Mouse (Mus musculus): ENCODE measurements around the gene Zwilch. TPM values are rescaled to one million over a fixed set of nuclear protein-coding genes. Genes with fewer than 3 reads are reported as not detected.

The Zwilch gene
- polyA plus RNA-seq, 1 experiment from 2014 or later = 22.0 TPM

DNA sequence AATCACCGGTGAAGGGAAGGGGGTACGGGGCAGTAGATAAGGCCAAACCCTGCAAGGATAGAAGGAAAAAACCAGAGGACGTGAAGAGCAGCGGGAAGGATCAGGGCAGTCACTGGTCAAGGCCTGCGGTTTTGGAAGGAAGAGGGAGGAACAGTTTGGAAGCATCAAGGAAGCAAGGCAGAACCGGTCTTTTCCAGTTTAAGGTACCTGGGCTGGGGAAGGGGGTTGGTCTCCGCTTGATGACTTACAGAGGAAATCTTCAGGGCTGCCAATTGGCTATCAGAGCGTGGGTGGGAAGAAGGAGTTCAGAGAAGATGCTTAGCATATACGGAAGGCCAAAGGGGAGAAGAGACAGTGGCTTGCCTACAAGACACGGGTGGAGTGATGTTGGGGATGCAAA, 50.3 kb downstream of the Zwilch start:
- H3K4me1 ChIP-seq (ENCODE audit: control insufficient read depth, insufficient read depth, low read length) = peaks cover 11% of the 10 kb centered on the region
- no peaks in the 10 kb centered on the region for H3K36me3 ChIP-seq (ENCODE audit: control insufficient read depth, insufficient read depth, low read length)
- H3K27me3 ChIP-seq (replicated peaks; ENCODE audit: control insufficient read depth, insufficient read depth, low read length) = no peaks in the 10 kb centered on the region
- H3K9ac ChIP-seq (ENCODE audit: low read depth, low read length) = no peak overlapping the region
- no peak overlapping the region for H3K4me2 ChIP-seq (ENCODE audit: low read depth, low read length)
- no peak overlapping the region for H3K4me3 ChIP-seq (ENCODE audit: low read length)
- no peak overlapping the region for H3K27ac ChIP-seq (ENCODE audit: low read length)
- H3K9me3 ChIP-seq (ENCODE audit: control insufficient read depth, low read length) = no peaks in the 10 kb centered on the region
- WGBS = 91% methylated on average over 10 of the region's 10 CpGs
- no peak for ATAC-seq

- H3K27me3 ChIP-seq (replicated peaks; ENCODE audit: control insufficient read depth, insufficient read depth, low read length) = no peaks in the 10 kb centered on the region
- WGBS = 37% methylated on average over 11 of the region's 11 CpGs
- peaks cover 9% of the 10 kb centered on the region for H3K4me1 ChIP-seq (ENCODE audit: control insufficient read depth, insufficient read depth, low read length)
- H3K27ac ChIP-seq (ENCODE audit: low read length) = peak overlapping the region; percentile 27; the same call in 1 of the 2 replicates
- no peaks in the 10 kb centered on the region for H3K36me3 ChIP-seq (ENCODE audit: control insufficient read depth, insufficient read depth, low read length)
- H3K4me3 ChIP-seq (ENCODE audit: low read length) = no peak overlapping the region
- no peaks in the 10 kb centered on the region for H3K9me3 ChIP-seq (ENCODE audit: control insufficient read depth, low read length)
- peak; percentile 86 for ATAC-seq
- H3K9ac ChIP-seq (ENCODE audit: low read depth, low read length) = no peak overlapping the region
- H3K4me2 ChIP-seq (ENCODE audit: low read depth, low read length) = 0 out of 2 replicates have a peak overlapping the region, but pooled peaks have one; percentile 12
These were observed 52.2 kb downstream of the Zwilch start for GRCm38 (mm10) chr9:64120584-64121277.

DNA sequence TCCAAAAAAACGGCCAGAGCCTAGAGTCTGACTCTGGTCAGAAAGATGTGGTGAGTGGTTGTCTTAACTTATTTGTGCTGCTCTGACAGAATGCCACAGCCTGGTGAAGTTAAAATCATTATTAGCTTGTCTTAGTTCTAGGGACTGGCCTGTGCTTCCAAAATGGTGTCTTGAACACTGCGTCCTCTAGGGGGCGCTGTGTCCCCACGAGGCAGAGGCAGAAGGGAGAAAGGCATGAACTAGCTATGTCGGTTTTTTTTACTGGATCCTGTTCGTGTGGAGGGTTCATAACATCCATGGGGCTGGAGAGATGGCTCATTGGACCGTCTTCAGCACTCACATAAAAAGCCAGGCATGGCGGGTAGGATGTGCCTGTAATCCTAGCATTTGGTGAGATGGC, 53.0 kb downstream of the Zwilch start:
- H3K4me3 ChIP-seq (ENCODE audit: low read length) = no peak overlapping the region
- peaks cover 3% of the 10 kb centered on the region; the same call in 1 of the 2 replicates for H3K4me1 ChIP-seq (ENCODE audit: control insufficient read depth, insufficient read depth, low read length)
- no peaks in the 10 kb centered on the region for H3K36me3 ChIP-seq (ENCODE audit: control insufficient read depth, insufficient read depth, low read length)
- H3K4me2 ChIP-seq (ENCODE audit: low read depth, low read length) = no peak overlapping the region
- no peak for ATAC-seq
- no peak overlapping the region for H3K9ac ChIP-seq (ENCODE audit: low read depth, low read length)
- no peaks in the 10 kb centered on the region for H3K27me3 ChIP-seq (replicated peaks; ENCODE audit: control insufficient read depth, insufficient read depth, low read length)
- no peak overlapping the region for H3K27ac ChIP-seq (ENCODE audit: low read length)
- H3K9me3 ChIP-seq (ENCODE audit: control insufficient read depth, low read length) = no peaks in the 10 kb centered on the region
- 34% methylated on average over 8 of the region's 8 CpGs for WGBS

DNA sequence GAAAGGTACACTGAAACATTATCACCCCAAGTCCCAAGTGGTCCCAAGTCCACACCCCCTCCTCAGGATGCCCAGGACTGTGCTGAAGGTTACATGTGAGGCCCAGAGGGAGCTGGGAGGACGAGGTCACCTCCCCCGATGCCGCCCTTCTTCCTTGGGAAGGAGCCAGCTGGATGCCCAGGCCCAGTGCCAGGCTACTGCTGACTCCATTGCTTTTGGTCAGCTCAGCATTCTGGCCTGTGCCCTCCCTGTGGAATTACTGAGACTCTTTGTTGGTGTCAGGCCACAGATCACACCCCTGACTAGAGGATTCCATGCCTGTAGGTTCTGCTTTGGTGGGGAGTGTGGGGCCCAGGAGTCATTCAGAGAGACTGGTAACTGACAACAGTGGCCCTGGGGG, 56.0 kb downstream of the Zwilch start, which contains the start of gene Lctl:
Gene Lctl (plus strand): TSS at position 272 of the 400 bp plus-strand sequence.
- 74% methylated on average over 3 of the region's 3 CpGs for WGBS
- H3K9ac ChIP-seq (ENCODE audit: low read depth, low read length) = no peak within 1 kb of the TSS
- H3K9me3 ChIP-seq (ENCODE audit: control insufficient read depth, low read length) = no peaks in the 10 kb centered on the region
- no peak within 1 kb of the TSS for H3K4me3 ChIP-seq (ENCODE audit: low read length)
- no peaks in the 10 kb centered on the region for H3K36me3 ChIP-seq (ENCODE audit: control insufficient read depth, insufficient read depth, low read length)
- H3K4me1 ChIP-seq (ENCODE audit: control insufficient read depth, insufficient read depth, low read length) = peaks cover 7% of the 10 kb centered on the region; the same call in 1 of the 2 replicates
- no peaks in the 10 kb centered on the region for H3K27me3 ChIP-seq (replicated peaks; ENCODE audit: control insufficient read depth, insufficient read depth, low read length)
- ATAC-seq = no peak
- H3K4me2 ChIP-seq (ENCODE audit: low read depth, low read length) = no peak within 1 kb of the TSS
- H3K27ac ChIP-seq (ENCODE audit: low read length) = no peak within 1 kb of the TSS

DNA sequence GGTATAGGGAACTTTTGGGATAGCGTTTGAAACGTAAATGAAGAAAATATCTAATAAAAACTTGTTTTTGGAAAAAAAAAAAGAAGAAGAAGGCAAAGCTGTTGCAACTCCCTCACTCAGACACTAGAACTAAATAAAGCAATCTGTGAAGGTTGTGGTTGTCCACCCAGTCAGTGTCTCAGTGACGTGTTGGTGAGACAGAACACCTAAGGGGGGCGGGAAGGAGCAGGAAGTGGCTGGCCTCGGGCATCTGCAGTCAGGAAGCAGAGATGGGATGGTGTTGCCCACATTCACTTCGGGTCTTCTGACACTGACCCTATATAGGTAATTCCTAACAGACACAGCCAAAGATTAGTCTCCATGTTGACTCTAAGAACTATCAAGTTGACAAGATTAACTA, 57.1 kb downstream of the Zwilch start:
- Histone ChIP-seq H3K4me2 (ENCODE audit: low read depth, low read length) (no peak overlapping the region), H3K4me1 (ENCODE audit: control insufficient read depth, insufficient read depth, low read length) (peaks cover 7% of the 10 kb centered on the region; the same call in 1 of the 2 replicates), H3K9me3 (ENCODE audit: control insufficient read depth, low read length) (no peaks in the 10 kb centered on the region), H3K4me3 (ENCODE audit: low read length) (no peak overlapping the region), H3K27me3 (replicated peaks; ENCODE audit: control insufficient read depth, insufficient read depth, low read length) (no peaks in the 10 kb centered on the region), H3K9ac (ENCODE audit: low read depth, low read length) (no peak overlapping the region), H3K27ac (ENCODE audit: low read length) (no peak overlapping the region), H3K36me3 (ENCODE audit: control insufficient read depth, insufficient read depth, low read length) (no peaks in the 10 kb centered on the region)
- WGBS = 85% methylated on average over 6 of the region's 6 CpGs
- ATAC-seq = no peak

- no peaks in the 10 kb centered on the region for H3K36me3 ChIP-seq (ENCODE audit: control insufficient read depth, insufficient read depth, low read length)
- H3K4me2 ChIP-seq (ENCODE audit: low read depth, low read length) = no peak overlapping the region
- no peak overlapping the region for H3K27ac ChIP-seq (ENCODE audit: low read length)
- no peak overlapping the region for H3K4me3 ChIP-seq (ENCODE audit: low read length)
- peak; percentile 47; the same call in 1 of the 2 replicates for ATAC-seq
- H3K9me3 ChIP-seq (ENCODE audit: control insufficient read depth, low read length) = no peaks in the 10 kb centered on the region
- peak overlapping the region; percentile 14; the same call in 1 of the 2 replicates for H3K9ac ChIP-seq (ENCODE audit: low read depth, low read length)
- H3K27me3 ChIP-seq (replicated peaks; ENCODE audit: control insufficient read depth, insufficient read depth, low read length) = no peaks in the 10 kb centered on the region
- 16% methylated on average over 2 of the region's 2 CpGs for WGBS
- peaks cover 7% of the 10 kb centered on the region; the same call in 1 of the 2 replicates for H3K4me1 ChIP-seq (ENCODE audit: control insufficient read depth, insufficient read depth, low read length)
These were observed 58.3 kb downstream of the Zwilch start for GRCm38 (mm10) chr9:64114646-64115045.

DNA sequence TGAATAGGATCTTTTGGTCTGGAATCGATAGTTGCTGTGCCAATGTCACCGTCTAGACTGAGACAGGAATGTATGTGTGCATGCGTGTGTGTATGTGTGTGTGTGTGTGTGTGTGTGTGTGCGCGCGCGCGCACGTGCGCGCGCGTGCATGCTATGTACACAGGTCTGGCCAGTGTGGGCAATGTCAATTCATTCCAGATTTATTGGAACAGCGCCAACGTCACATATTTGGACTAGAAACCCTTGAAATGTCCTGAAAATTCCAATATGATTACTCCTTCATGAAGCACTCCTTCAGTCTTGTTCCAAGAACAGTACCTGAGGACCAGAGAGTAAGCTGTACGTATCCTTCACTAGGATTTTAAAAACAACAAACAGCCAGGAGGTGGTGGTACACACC, 62.4 kb downstream of the Zwilch start:
- no peak overlapping the region for H3K4me2 ChIP-seq (ENCODE audit: low read depth, low read length)
- no peak for ATAC-seq
- no peaks in the 10 kb centered on the region for H3K27me3 ChIP-seq (replicated peaks; ENCODE audit: control insufficient read depth, insufficient read depth, low read length)
- no peak overlapping the region for H3K4me3 ChIP-seq (ENCODE audit: low read length)
- no peak overlapping the region for H3K9ac ChIP-seq (ENCODE audit: low read depth, low read length)
- H3K9me3 ChIP-seq (ENCODE audit: control insufficient read depth, low read length) = no peaks in the 10 kb centered on the region
- peaks cover 7% of the 10 kb centered on the region; the same call in 1 of the 2 replicates for H3K4me1 ChIP-seq (ENCODE audit: control insufficient read depth, insufficient read depth, low read length)
- no peaks in the 10 kb centered on the region for H3K36me3 ChIP-seq (ENCODE audit: control insufficient read depth, insufficient read depth, low read length)
- H3K27ac ChIP-seq (ENCODE audit: low read length) = no peak overlapping the region
- WGBS = 94% methylated on average over 16 of the region's 16 CpGs

GRCm38 (mm10) chr9:64105301-64105700, 67.6 kb downstream of the Zwilch start:
- Histone ChIP-seq H3K4me3 (ENCODE audit: low read length) (no peak overlapping the region), H3K9ac (ENCODE audit: low read depth, low read length) (no peak overlapping the region), H3K36me3 (ENCODE audit: control insufficient read depth, insufficient read depth, low read length) (no peaks in the 10 kb centered on the region), H3K4me2 (ENCODE audit: low read depth, low read length) (no peak overlapping the region), H3K9me3 (ENCODE audit: control insufficient read depth, low read length) (no peaks in the 10 kb centered on the region), H3K27me3 (replicated peaks; ENCODE audit: control insufficient read depth, insufficient read depth, low read length) (no peaks in the 10 kb centered on the region), H3K4me1 (ENCODE audit: control insufficient read depth, insufficient read depth, low read length) (peaks cover 2% of the 10 kb centered on the region; the same call in 1 of the 2 replicates), H3K27ac (ENCODE audit: low read length) (no peak overlapping the region)
- no peak for ATAC-seq
- WGBS = 75% methylated on average over 6 of the region's 6 CpGs

DNA sequence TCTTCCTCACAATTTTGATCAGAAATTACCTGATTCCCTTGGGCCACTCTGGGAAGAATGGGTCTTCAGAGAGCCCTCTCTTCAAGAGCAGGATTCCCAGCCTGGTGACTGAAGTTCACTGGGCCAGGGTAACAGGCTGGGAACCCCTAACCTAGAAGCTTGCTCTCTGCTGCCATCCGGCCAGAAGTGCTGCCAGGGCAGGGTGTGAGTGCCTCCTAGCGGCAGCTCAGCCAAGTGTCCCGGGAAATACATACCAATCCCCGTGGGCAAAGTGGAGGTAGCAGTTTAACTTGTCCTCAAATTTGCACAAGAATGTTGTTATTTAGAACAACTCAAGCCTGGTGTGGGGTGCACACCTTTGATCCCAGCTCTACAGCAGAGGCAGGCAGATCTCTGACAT, 72.5 kb downstream of the Zwilch start:
- H3K9ac ChIP-seq (ENCODE audit: low read depth, low read length) = no peak overlapping the region
- no peaks in the 10 kb centered on the region for H3K36me3 ChIP-seq (ENCODE audit: control insufficient read depth, insufficient read depth, low read length)
- H3K27me3 ChIP-seq (replicated peaks; ENCODE audit: control insufficient read depth, insufficient read depth, low read length) = no peaks in the 10 kb centered on the region
- ATAC-seq = 0 out of 2 replicates have a peak, but pooled peaks have one; percentile 37
- H3K27ac ChIP-seq (ENCODE audit: low read length) = no peak overlapping the region
- H3K4me1 ChIP-seq (ENCODE audit: control insufficient read depth, insufficient read depth, low read length) = peaks cover 2% of the 10 kb centered on the region; the same call in 1 of the 2 replicates
- H3K9me3 ChIP-seq (ENCODE audit: control insufficient read depth, low read length) = no peaks in the 10 kb centered on the region
- no peak overlapping the region for H3K4me3 ChIP-seq (ENCODE audit: low read length)
- 3% methylated on average over 4 of the region's 4 CpGs for WGBS
- H3K4me2 ChIP-seq (ENCODE audit: low read depth, low read length) = no peak overlapping the region

Measured in intestine, embryonic 16.5 days (tissue).